8 mouse cellular contexts compared by ENCODE assay signal in the genomic region with DNA sequence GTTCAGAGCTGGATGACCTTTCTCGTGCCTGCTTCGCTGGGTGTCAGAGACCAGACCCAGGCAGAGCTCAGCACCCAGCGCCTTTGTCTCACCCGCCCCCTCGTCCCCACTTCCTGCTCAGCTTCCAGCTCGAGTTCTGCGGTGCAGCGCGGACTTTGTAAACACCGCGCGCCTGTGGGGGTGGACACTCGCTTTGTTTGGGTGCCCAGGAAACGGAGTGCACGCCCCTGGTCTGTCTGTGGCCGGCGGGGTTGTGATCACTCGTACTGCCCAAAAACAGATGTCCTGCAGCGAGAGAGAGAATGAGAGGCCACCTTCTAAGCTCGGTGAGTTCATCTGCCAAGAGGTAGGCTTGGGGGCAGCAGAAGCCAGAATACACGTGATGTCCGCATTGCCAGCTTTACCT. TPM values are rescaled to one million over a fixed set of nuclear protein-coding genes. Genes with fewer than 3 reads are reported as not detected.
DNase-seq lines count a peak whose midpoint lies in the region; ATAC-seq and TF ChIP-seq lines count a peak whose summit lies in the region.

A gene (plus strand): TSS at position 111 of the 406 bp plus-strand sequence.

- TF ChIP-seq POLR2A in liver, adult 2 months (IDR thresholded peaks at IDR 0.05; ENCODE audit: extremely low read depth, insufficient read depth, low read length): peak; percentile 76

- WGBS in forebrain, embryonic 10.5 days: 3% methylated on average over 22 of the region's 22 CpGs
- 1% methylated on average over 22 of the region's 22 CpGs for WGBS in heart, embryonic 13.5 days
- WGBS in kidney, embryonic 16.5 days: 1% methylated on average over 22 of the region's 22 CpGs
- under 1% methylated on average over 22 of the region's 22 CpGs for WGBS in liver, adult 2 months
- WGBS in midbrain, postnatal 0 days: 4% methylated on average over 22 of the region's 22 CpGs

- peak within 1 kb of the TSS; percentile 87 for H3K4me2 ChIP-seq in heart, embryonic 13.5 days
- H3K4me2 ChIP-seq in kidney, embryonic 16.5 days (replicated peaks; ENCODE audit: low read depth, low read length): peak within 1 kb of the TSS; percentile 67
- peak within 1 kb of the TSS; percentile 47 for H3K4me2 ChIP-seq in midbrain, postnatal 0 days (ENCODE audit: low read depth, low read length, poor library complexity, severe bottlenecking)

- peak within 1 kb of the TSS; percentile 86 for H3K9ac ChIP-seq in heart, embryonic 13.5 days
- peak within 1 kb of the TSS; percentile 64 for H3K9ac ChIP-seq in kidney, embryonic 16.5 days (replicated peaks; ENCODE audit: low read length)
- H3K9ac ChIP-seq in liver, adult 2 months (ENCODE audit: low read depth, low read length): peak within 1 kb of the TSS; percentile 53
- 0 out of 2 replicates have a peak within 1 kb of the TSS, but pooled peaks have one; percentile 14 for H3K9ac ChIP-seq in midbrain, postnatal 0 days (replicated peaks; ENCODE audit: low read length, poor library complexity, severe bottlenecking)

- peaks cover 51% of the 10 kb centered on the region for H3K4me1 ChIP-seq in forebrain, embryonic 10.5 days
- H3K4me1 ChIP-seq in heart, embryonic 13.5 days: peaks cover 62% of the 10 kb centered on the region
- H3K4me1 ChIP-seq in kidney, embryonic 16.5 days (ENCODE audit: insufficient read depth, low read length): peaks cover 41% of the 10 kb centered on the region
- peaks cover 27% of the 10 kb centered on the region for H3K4me1 ChIP-seq in liver, adult 2 months (ENCODE audit: control insufficient read depth, insufficient read depth, low read length)
- peaks cover 6% of the 10 kb centered on the region; the same call in 1 of the 2 replicates for H3K4me1 ChIP-seq in midbrain, postnatal 0 days (ENCODE audit: insufficient read depth, low read length)

- peaks cover 9% of the 10 kb centered on the region for H3K36me3 ChIP-seq in forebrain, embryonic 10.5 days (replicated peaks)
- H3K36me3 ChIP-seq in heart, embryonic 13.5 days: peaks cover 11% of the 10 kb centered on the region
- H3K36me3 ChIP-seq in kidney, embryonic 16.5 days (ENCODE audit: insufficient read depth, low read length): peaks cover 9% of the 10 kb centered on the region; the same call in 1 of the 2 replicates
- H3K36me3 ChIP-seq in liver, adult 2 months (ENCODE audit: control insufficient read depth, insufficient read depth, low read length): peaks cover 5% of the 10 kb centered on the region; the same call in 1 of the 2 replicates
- no peaks in the 10 kb centered on the region for H3K36me3 ChIP-seq in midbrain, postnatal 0 days (ENCODE audit: insufficient read depth, low read length)

- no peak for ATAC-seq in heart, embryonic 13.5 days (ENCODE audit: extremely low read depth, insufficient number of reproducible peaks, low FRiP score, low TSS enrichment)
- ATAC-seq in kidney, embryonic 16.5 days (ENCODE audit: low FRiP score, low TSS enrichment): peak; percentile 33
- no peak for ATAC-seq in midbrain, postnatal 0 days (ENCODE audit: low FRiP score)

- peak within 1 kb of the TSS; percentile 84 for H3K27ac ChIP-seq in forebrain, embryonic 10.5 days
- H3K27ac ChIP-seq in heart, embryonic 13.5 days (replicated peaks): peak within 1 kb of the TSS; percentile 76
- H3K27ac ChIP-seq in kidney, embryonic 16.5 days (ENCODE audit: low read length): peak within 1 kb of the TSS; percentile 37; the same call in 1 of the 2 replicates
- H3K27ac ChIP-seq in liver, adult 2 months (replicated peaks; ENCODE audit: insufficient read depth, low read depth, low read length): peak within 1 kb of the TSS; percentile 72
- no peak within 1 kb of the TSS for H3K27ac ChIP-seq in midbrain, postnatal 0 days (ENCODE audit: low read depth, low read length)

- H3K79me2 ChIP-seq in liver, adult 2 months (ENCODE audit: control insufficient read depth, insufficient read depth, low read length): 0 out of 2 replicates have a peak, but pooled peaks cover 10% of the 10 kb centered on the region

- H3K4me3 ChIP-seq in forebrain, embryonic 10.5 days: peak within 1 kb of the TSS; percentile 53
- H3K4me3 ChIP-seq in heart, embryonic 13.5 days: peak within 1 kb of the TSS; percentile 59
- peak within 1 kb of the TSS; percentile 45 for H3K4me3 ChIP-seq in kidney, embryonic 16.5 days (ENCODE audit: low read length)
- peak within 1 kb of the TSS; percentile 56 for H3K4me3 ChIP-seq in liver, adult 2 months (ENCODE audit: insufficient read depth, low read depth, low read length)
- H3K4me3 ChIP-seq in midbrain, postnatal 0 days (ENCODE audit: low read depth, low read length): peak within 1 kb of the TSS; percentile 30

- H3K9me3 ChIP-seq in forebrain, embryonic 10.5 days: no peaks in the 10 kb centered on the region
- no peaks in the 10 kb centered on the region for H3K9me3 ChIP-seq in heart, embryonic 13.5 days
- H3K9me3 ChIP-seq in kidney, embryonic 16.5 days (ENCODE audit: low read length): no peaks in the 10 kb centered on the region
- H3K9me3 ChIP-seq in midbrain, postnatal 0 days (ENCODE audit: low read length): no peaks in the 10 kb centered on the region

- TF ChIP-seq CTCF in liver, adult 2 months (IDR thresholded peaks at IDR 0.05; ENCODE audit: low read depth, low read length): no peak
- TF ChIP-seq CTCF in midbrain, postnatal 0 days (IDR thresholded peaks at IDR 0.05): no peak

- H3K27me3 ChIP-seq in forebrain, embryonic 10.5 days (ENCODE audit: poor library complexity, severe bottlenecking): peaks cover 5% of the 10 kb centered on the region; the same call in 1 of the 2 replicates
- no peaks in the 10 kb centered on the region for H3K27me3 ChIP-seq in heart, embryonic 13.5 days (replicated peaks)
- no peaks in the 10 kb centered on the region for H3K27me3 ChIP-seq in kidney, embryonic 16.5 days (ENCODE audit: insufficient read depth, low read length)
- H3K27me3 ChIP-seq in liver, adult 2 months (ENCODE audit: control insufficient read depth, insufficient read depth, low read length): no peaks in the 10 kb centered on the region
- H3K27me3 ChIP-seq in midbrain, postnatal 0 days (ENCODE audit: insufficient read depth, low read length): no peaks in the 10 kb centered on the region

- DNase-seq in cerebellum, adult 18-20 months: peak; percentile 13 to 23
- no peak for DNase-seq in cerebellum, adult 9-11 months
- DNase-seq in forebrain, embryonic 10.5 days (ENCODE audit: extremely low spot score, low spot score): no peak
- DNase-seq in liver, adult 2 months (ENCODE audit: extremely low read depth, low read depth, low spot score): peak; percentile 61
- peak; percentile 28 for DNase-seq in midbrain, postnatal 0 days (ENCODE audit: low spot score)
- DNase-seq in spleen, postnatal 36 days (ENCODE audit: low spot score in 2 of 2): peak; percentile 88 to 94

RNA-seq across cellular contexts. Expression of the gene that starts here (rescaled TPM):
- 296 and 313 TPM in 2 replicates for polyA plus RNA-seq in forebrain, embryonic 10.5 days (2016; fragmentation: Nextera tagmentation; extraction: Ambion mirVana)
- polyA plus RNA-seq in heart, embryonic 13.5 days (2015; fragmentation: Nextera tagmentation; extraction: Ambion mirVana): 451 and 478 TPM in 2 replicates
- polyA plus RNA-seq in kidney, embryonic 16.5 days (2015; fragmentation: Nextera tagmentation; extraction: Ambion mirVana): 295 and 301 TPM in 2 replicates
- total RNA-seq in liver, adult 2 months (2014; rRNA removed): 16.8 and 23.4 TPM in 2 replicates
- 39.1 and 41.8 TPM in 2 replicates for polyA plus RNA-seq in liver, adult 2 months (2012; rRNA removed)
- total RNA-seq in midbrain, postnatal 0 days (2014; rRNA removed): 37.2 and 41.1 TPM in 2 replicates
- polyA plus RNA-seq in midbrain, postnatal 0 days (2015; fragmentation: Nextera tagmentation; extraction: Ambion mirVana): 52.6 and 57.0 TPM in 2 replicates

Comparison
In these comparisons a context has a peak if more than half of its experiments do, and no peak if none do; other contexts are left out.
1. DNase-seq: peak in cerebellum, adult 18-20 months (2 of 2), liver, adult 2 months (single experiment), midbrain, postnatal 0 days (single experiment) and spleen, postnatal 36 days (2 of 2); none in cerebellum, adult 9-11 months (single experiment) and forebrain, embryonic 10.5 days (single experiment).
2. H3K9ac ChIP-seq: peak in every context shown above with its lines; median percentile 86 in heart, embryonic 13.5 days; 64 in kidney, embryonic 16.5 days; 53 in liver, adult 2 months; 14 in midbrain, postnatal 0 days.
3. Peak in every context shown above with its lines, with median percentiles within 50 percentile points of each other: H3K4me3 ChIP-seq and H3K4me2 ChIP-seq.